Mouse (Mus musculus) MN1 (cell line): ENCODE measurements at regions not wholly inside any gene's neighbourhood (a gene's known extent, or its start where the extent isn't known, plus 50 kb on each side); places are given as distances from the start of the nearest gene placed in this dataset.

ENCODE experiments used
- DNase-seq: peaks from one replicate; pipeline ENCODE4 v3.0.0-alpha.2; 2016; ENCODE audit warnings: low spot score

- DNase-seq, result no peak
Measured at GRCm38 (mm10) chr15:64520568-64520967, 296.9 kb upstream of the Gm21798 start.

GRCm38 (mm10) chr15:64532260-64533120 is 285.0 kb upstream of the Gm21798 start:
- DNase-seq, result no peak

- DNase-seq, result no peak
Measured at GRCm38 (mm10) chr15:64533169-64533795, 284.2 kb upstream of the Gm21798 start.

GRCm38 (mm10) chr15:64534166-64534565 is 283.3 kb upstream of the Gm21798 start:
- no peak for DNase-seq

- DNase-seq, result no peak
Measured at GRCm38 (mm10) chr15:64535160-64535559, 282.3 kb upstream of the Gm21798 start.

- DNase-seq, result no peak
Measured at GRCm38 (mm10) chr15:64541395-64541794, 276.1 kb upstream of the Gm21798 start.

GRCm38 (mm10) chr15:64542250-64542901 is 275.1 kb upstream of the Gm21798 start:
- DNase-seq, result no peak

GRCm38 (mm10) chr15:64542908-64543307 is 274.6 kb upstream of the Gm21798 start:
- DNase-seq, result no peak

GRCm38 (mm10) chr15:64546035-64546434 is 271.5 kb upstream of the Gm21798 start:
- no peak for DNase-seq

GRCm38 (mm10) chr15:64557540-64557939 is 260.0 kb upstream of the Gm21798 start:
- DNase-seq, result no peak

GRCm38 (mm10) chr15:64558220-64558619 is 259.3 kb upstream of the Gm21798 start:
- DNase-seq, result no peak

GRCm38 (mm10) chr15:64562431-64563111 is 254.9 kb upstream of the Gm21798 start:
- no peak for DNase-seq

GRCm38 (mm10) chr15:64564703-64565102 is 252.8 kb upstream of the Gm21798 start:
- DNase-seq, result no peak

GRCm38 (mm10) chr15:64576891-64577535 is 240.5 kb upstream of the Gm21798 start:
- DNase-seq, result no peak

GRCm38 (mm10) chr15:64578991-64579390 is 238.5 kb upstream of the Gm21798 start:
- DNase-seq, result no peak

GRCm38 (mm10) chr15:64580481-64580880 is 237.0 kb upstream of the Gm21798 start:
- DNase-seq, result no peak

GRCm38 (mm10) chr15:64581046-64581445 is 236.4 kb upstream of the Gm21798 start:
- no peak for DNase-seq

GRCm38 (mm10) chr15:64584129-64584528 is 233.4 kb upstream of the Gm21798 start:
- DNase-seq, result no peak

GRCm38 (mm10) chr15:64586776-64587175 is 230.7 kb upstream of the Gm21798 start:
- DNase-seq, result no peak

GRCm38 (mm10) chr15:64590092-64590881 is 227.2 kb upstream of the Gm21798 start:
- DNase-seq, result no peak

- DNase-seq, result no peak
Measured at GRCm38 (mm10) chr15:64613503-64613902, 204.0 kb upstream of the Gm21798 start.
